Mouse (Mus musculus) ES-E14 (cell line): Measurements from ENCODE around the gene Car9. TPM values are rescaled to one million over a fixed set of nuclear protein-coding genes. Genes with fewer than 3 reads are reported as not detected.

ENCODE experiments used
- DNase-seq: peaks from one replicate; pipeline ENCODE4 v3.0.0-alpha.2; 2013; ENCODE audit warnings: low read depth, low spot score
- H3K27ac ChIP-seq: 2 replicates; pipeline ENCODE4 v1.5.1; 2012; ENCODE audit warnings: low read depth, mild to moderate bottlenecking, low read length, moderate library complexity, mixed read lengths; ENCODE audit not compliant: poor library complexity, insufficient read depth, severe bottlenecking
- H3K36me3 ChIP-seq: 2 replicates; pipeline ENCODE4 v1.6.1; 2012; ENCODE audit warnings: mild to moderate bottlenecking, low read length, moderate library complexity, mixed read lengths; ENCODE audit not compliant: control insufficient read depth, poor library complexity, insufficient read depth, severe bottlenecking
- H3K4me1 ChIP-seq, 2 experiments: fragments of 150-350 bp in 1 of 2; sonication (generic) in 1 of 2; 2 replicates each; pipeline ENCODE4 v1.6.1; 2012; ENCODE audit warnings: low read length in 2 of 2, mild to moderate bottlenecking in 1 of 2, mixed read lengths in 1 of 2; ENCODE audit not compliant: control insufficient read depth in 2 of 2, insufficient read depth in 2 of 2, poor library complexity in 1 of 2
- H3K4me3 ChIP-seq, 2 experiments: fragments of 150-350 bp in 1 of 2; sonication (generic) in 1 of 2; 2 replicates each; pipeline ENCODE4 v1.5.1; 2012; ENCODE audit warnings: low read length in 2 of 2, low read depth in 1 of 2, mild to moderate bottlenecking in 1 of 2, mixed read lengths in 1 of 2; ENCODE audit not compliant: insufficient read depth in 1 of 2, poor library complexity in 1 of 2, severe bottlenecking in 1 of 2
- H3K9ac ChIP-seq: 2 replicates; pipeline ENCODE4 v1.6.1; 2012; ENCODE audit warnings: low read depth, mild to moderate bottlenecking, low read length, mixed read lengths; ENCODE audit not compliant: poor library complexity, insufficient read depth, severe bottlenecking
- H3K9me3 ChIP-seq: fragments of 150-350 bp; sonication (generic); 2 replicates; pipeline ENCODE4 v1.6.1; 2012; ENCODE audit warnings: low read depth, mild to moderate bottlenecking, low read length; ENCODE audit not compliant: control insufficient read depth, insufficient read depth
- CHD2 ChIP-seq: IDR thresholded peaks from 2 replicates; pipeline ENCODE4 v1.6.1; 2014; ENCODE audit warnings: mild to moderate bottlenecking, low read depth, low read length, inconsistent platforms
- HCFC1 ChIP-seq: IDR thresholded peaks from 2 replicates; pipeline ENCODE4 v1.6.1; 2012; ENCODE audit warnings: low read length, inconsistent platforms, borderline replicate concordance; ENCODE audit not compliant: insufficient read depth
- MAFK ChIP-seq: IDR thresholded peaks from 2 replicates; pipeline ENCODE4 v1.6.1; 2014; ENCODE audit warnings: mild to moderate bottlenecking, low read depth, low read length, inconsistent platforms; ENCODE audit not compliant: insufficient read depth
- ZC3H11A ChIP-seq: IDR thresholded peaks from 2 replicates; pipeline ENCODE4 v1.6.1; 2012; ENCODE audit warnings: low read depth, mild to moderate bottlenecking, inconsistent platforms, low read length, borderline replicate concordance
- ZNF384 ChIP-seq: IDR thresholded peaks from 2 replicates; pipeline ENCODE4 v1.6.1; 2012; ENCODE audit warnings: low read depth, low read length, inconsistent platforms
- in situ Hi-C, 2 experiments: fragments of 600-800 bp; cut with MboI; formaldehyde crosslinking; loops; one replicate each; pipeline ENCODE4 v1.15.1; 2025; ENCODE audit warnings: low sequenced_read_pairs in 2 of 2, inconsistent platforms in 1 of 2; ENCODE audit not compliant: unreplicated experiment in 2 of 2
- total RNA-seq: library from RNA; depleted of rRNA; stranded (reverse); fragments of 300-350 nt; gene quantifications from 2 replicates; pipeline ENCODE4 v1.2.3, GENCODE M21; 2012

Gene Car9
- total RNA-seq, 1 experiment: 0.71 TPM

DNA sequence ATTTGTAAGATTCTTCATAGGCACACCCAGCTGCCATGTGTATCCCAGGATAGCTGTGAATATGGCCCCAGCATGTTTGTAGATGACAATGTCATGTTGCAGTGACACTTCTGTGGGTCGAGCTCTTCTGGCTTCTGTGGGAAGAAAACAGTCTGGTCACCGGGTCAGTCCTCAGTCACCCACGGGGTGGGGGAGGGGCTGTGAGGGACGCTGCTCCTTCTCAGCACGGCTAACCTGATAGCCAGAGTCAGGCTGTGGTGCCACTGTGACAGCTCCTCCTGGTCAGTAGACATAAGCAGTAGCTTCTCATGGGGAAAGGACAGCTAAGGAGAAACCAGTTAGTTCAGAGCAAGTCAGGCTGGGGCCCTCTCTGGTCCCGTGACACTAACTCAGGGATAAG lies 10.2 kb upstream of the Car9 start:
- peaks cover 0 to 10% of the 10 kb centered on the region in 2 experiments; a peak in 1 of 4 replicates for H3K4me1 ChIP-seq
- TF ChIP-seq HCFC1 (no peak), ZC3H11A (no peak), MAFK (no peak), ZNF384 (no peak), CHD2 (no peak)

DNA sequence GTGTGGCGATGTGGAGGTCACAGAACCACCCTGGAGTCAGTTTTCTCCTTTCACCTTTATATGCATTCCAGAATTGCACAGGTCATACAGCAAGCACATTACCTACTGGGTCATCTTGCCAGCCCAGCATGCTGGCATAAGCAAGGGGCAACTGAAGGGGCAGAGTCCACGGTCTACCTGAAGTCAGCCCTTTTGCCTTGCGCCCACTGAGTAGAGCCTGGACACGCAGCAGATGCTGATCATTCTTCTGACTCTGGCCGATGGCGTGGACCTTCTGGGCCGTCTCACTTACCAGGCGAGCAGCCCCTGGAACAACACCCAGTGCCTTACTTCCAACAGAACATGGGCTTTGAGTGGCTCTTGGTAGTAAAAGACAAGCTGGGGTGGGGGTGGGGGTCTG lies 9.4 kb upstream of the Car9 start:
- H3K9me3 ChIP-seq: no peaks in the 10 kb centered on the region
- H3K4me3 ChIP-seq: no peak overlapping the region
- peaks cover 0 to 12% of the 10 kb centered on the region in 2 experiments; a peak in 1 of 4 replicates for H3K4me1 ChIP-seq
- no peak for DNase-seq
- H3K36me3 ChIP-seq: peaks cover 18% of the 10 kb centered on the region
- TF ChIP-seq CHD2 (no peak), ZNF384 (no peak)
- H3K27ac ChIP-seq: no peak overlapping the region
- H3K9ac ChIP-seq: no peak overlapping the region; the same call in 1 of the 2 replicates
- in situ Hi-C loops: no loop called here

More for the DNA sequence above, 10.2 kb upstream of the Car9 start:
- no peak for DNase-seq
- no peak overlapping the region for H3K4me3 ChIP-seq
- in situ Hi-C loops: no loop called here
- peaks cover 18% of the 10 kb centered on the region for H3K36me3 ChIP-seq
- no peaks in the 10 kb centered on the region for H3K9me3 ChIP-seq
- H3K27ac ChIP-seq: no peak overlapping the region
- H3K9ac ChIP-seq: no peak overlapping the region

- in situ Hi-C loops: no loop called here
- no peak overlapping the region for H3K4me3 ChIP-seq
- no peak for DNase-seq
- H3K9ac ChIP-seq: no peak overlapping the region
- H3K36me3 ChIP-seq: peaks cover 18% of the 10 kb centered on the region
- peaks cover 0 to 12% of the 10 kb centered on the region in 2 experiments; a peak in 1 of 4 replicates for H3K4me1 ChIP-seq
- TF ChIP-seq MAFK: no peak
- TF ChIP-seq CHD2: no peak
- TF ChIP-seq ZNF384: no peak
- TF ChIP-seq ZC3H11A: no peak
- no peak for TF ChIP-seq HCFC1
- no peak overlapping the region for H3K27ac ChIP-seq
- no peaks in the 10 kb centered on the region for H3K9me3 ChIP-seq
Measured at GRCm38 (mm10) chr4:43497946-43498345, 8.8 kb upstream of the Car9 start.

- Histone ChIP-seq H3K36me3 (peaks cover 18% of the 10 kb centered on the region), H3K27ac (no peak overlapping the region), H3K4me1 (peaks cover 0 to 12% of the 10 kb centered on the region in 2 experiments; a peak in 1 of 4 replicates), H3K9me3 (no peaks in the 10 kb centered on the region), H3K9ac (peak overlapping the region; percentile 84), H3K4me3 (peak overlapping the region; percentile 70 to 79)
- in situ Hi-C loops: no loop called here
- TF ChIP-seq ZC3H11A (no peak), HCFC1 (no peak), CHD2 (no peak), ZNF384 (no peak), MAFK (no peak)
- DNase-seq: no peak
Measured at GRCm38 (mm10) chr4:43498983-43499382, 7.8 kb upstream of the Car9 start.
